Mouse (Mus musculus) MEL-GATA-1-ER (cell line): Measurements from ENCODE around the gene Bbs9.
A peak's percentile ranks its signal among the peaks of the same experiment; 100 is the strongest.

Experiments
- DNase-seq: peaks from one replicate; pipeline ENCODE4 v3.0.0-alpha.2; 2012; ENCODE audit warnings: low read depth; ENCODE audit errors: extremely low read depth

The Bbs9 gene

GRCm38 (mm10) chr9:22467371-22468169 is 7.9 kb upstream of the Bbs9 start:
- peak; percentile 54 for DNase-seq

GRCm38 (mm10) chr9:22468170-22468898 is 7.2 kb upstream of the Bbs9 start:
- peak; percentile 62 for DNase-seq

GRCm38 (mm10) chr9:22468899-22469259 is 6.6 kb upstream of the Bbs9 start:
- DNase-seq = peak; percentile 66

- DNase-seq = no peak
These were observed 5.9 kb upstream of the Bbs9 start, which contains the start of gene Rp9 for GRCm38 (mm10) chr9:22469643-22470042. TSS of gene Rp9 (minus strand) at chr9:22469743.

GRCm38 (mm10) chr9:22476265-22476664 is 750 bp downstream of the Bbs9 start:
- peak; percentile 24 for DNase-seq

GRCm38 (mm10) chr9:22478946-22479345 is 3.4 kb downstream of the Bbs9 start:
- DNase-seq = no peak

- DNase-seq = no peak
These were observed 8.5 kb downstream of the Bbs9 start for GRCm38 (mm10) chr9:22483866-22484561.

- no peak for DNase-seq
These were observed 9.2 kb downstream of the Bbs9 start for GRCm38 (mm10) chr9:22484562-22485308.

- DNase-seq = no peak
These were observed 10.7 kb downstream of the Bbs9 start for GRCm38 (mm10) chr9:22486211-22486610.

- DNase-seq = no peak
These were observed 13.4 kb downstream of the Bbs9 start for GRCm38 (mm10) chr9:22488963-22489362.

GRCm38 (mm10) chr9:22494203-22494807 is 18.8 kb downstream of the Bbs9 start:
- no peak for DNase-seq

- DNase-seq = no peak
These were observed 19.6 kb downstream of the Bbs9 start for GRCm38 (mm10) chr9:22495133-22495532.

GRCm38 (mm10) chr9:22497021-22497767 is 21.7 kb downstream of the Bbs9 start:
- no peak for DNase-seq

- no peak for DNase-seq
These were observed 27.5 kb downstream of the Bbs9 start for GRCm38 (mm10) chr9:22502972-22503371.

GRCm38 (mm10) chr9:22503581-22503980 is 28.1 kb downstream of the Bbs9 start:
- DNase-seq = no peak

GRCm38 (mm10) chr9:22505574-22505973 is 30.1 kb downstream of the Bbs9 start:
- no peak for DNase-seq

GRCm38 (mm10) chr9:22515076-22515475 is 39.6 kb downstream of the Bbs9 start:
- DNase-seq = no peak

- peak; percentile 52 for DNase-seq
These were observed 43.0 kb downstream of the Bbs9 start for GRCm38 (mm10) chr9:22518394-22519041.

GRCm38 (mm10) chr9:22523460-22523859 is 47.9 kb downstream of the Bbs9 start:
- DNase-seq = no peak
